Comparison of ENCODE assay signal across 7 mouse cellular contexts in the genomic region with DNA sequence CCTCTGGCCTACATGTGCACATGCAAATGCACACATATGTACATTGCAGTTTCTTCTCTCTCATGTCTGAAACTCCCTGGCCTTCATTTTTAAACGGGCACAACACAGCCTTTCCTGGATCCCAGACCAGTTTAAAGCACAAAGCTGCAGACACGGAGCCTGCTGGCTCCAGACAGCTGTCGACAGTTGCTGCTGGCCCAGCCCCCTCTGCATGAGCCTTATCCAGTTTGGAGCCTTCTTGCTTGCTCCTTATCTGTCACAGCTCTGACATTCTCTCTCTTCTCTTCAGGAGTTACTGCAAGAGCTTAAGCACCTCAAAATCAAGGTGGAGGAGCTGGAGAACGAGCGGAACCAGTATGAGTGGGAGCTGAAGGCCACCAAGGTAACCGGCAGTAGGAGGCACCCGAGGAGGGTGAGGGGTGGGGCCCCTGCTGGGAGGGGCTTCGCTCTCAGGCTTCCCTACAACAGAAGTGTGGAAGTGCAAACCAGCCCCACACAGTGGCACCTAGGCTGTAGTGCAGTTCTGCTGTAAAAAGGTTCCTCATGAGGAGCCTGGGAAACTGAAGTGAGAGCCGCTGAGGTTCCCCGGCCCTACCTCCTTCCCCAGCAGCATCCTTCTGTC. TPM values are rescaled to one million over a fixed set of nuclear protein-coding genes. Genes with fewer than 3 reads are reported as not detected.
DNase-seq lines count a peak whose midpoint lies in the region; ATAC-seq and TF ChIP-seq lines count a peak whose summit lies in the region.

No protein-coding gene starts in this region.

- no peaks in the 10 kb centered on the region for H3K9me3 ChIP-seq in heart, embryonic 12.5 days (replicated peaks)
- no peaks in the 10 kb centered on the region for H3K9me3 ChIP-seq in kidney, embryonic 15.5 days (replicated peaks)
- no peaks in the 10 kb centered on the region for H3K9me3 ChIP-seq in limb, embryonic 14.5 days (ENCODE audit: control insufficient read depth, low read length)
- no peaks in the 10 kb centered on the region for H3K9me3 ChIP-seq in midbrain, embryonic 16.5 days (replicated peaks; ENCODE audit: control insufficient read depth, low read length, poor library complexity, severe bottlenecking)

- peak; percentile 87 for ATAC-seq in heart, embryonic 12.5 days (ENCODE audit: insufficient number of reproducible peaks, low FRiP score)
- peak; percentile 96 for ATAC-seq in kidney, embryonic 15.5 days (replicated peaks; ENCODE audit: low FRiP score)
- ATAC-seq in limb, embryonic 14.5 days (ENCODE audit: low FRiP score, low read depth): peak; percentile 93
- peak; percentile 89 for ATAC-seq in midbrain, embryonic 16.5 days

- peak; percentile 27 to 51 for DNase-seq in adrenal gland, postnatal 4 days (ENCODE audit: low spot score in 2 of 2)
- DNase-seq in limb, embryonic 14.5 days (ENCODE audit: low spot score): peak; percentile 89
- DNase-seq in spleen, adult 2 months (ENCODE audit: low read depth in 1 of 2, low spot score in 2 of 2): peak; percentile 66 to 82

- H3K27ac ChIP-seq in embryonic fibroblast, embryonic 13.5 days (ENCODE audit: insufficient read depth, low read length): no peak overlapping the region
- peak overlapping the region; percentile 65 for H3K27ac ChIP-seq in heart, embryonic 12.5 days (ENCODE audit: poor library complexity, severe bottlenecking)
- peak overlapping the region; percentile 48 for H3K27ac ChIP-seq in kidney, embryonic 15.5 days
- H3K27ac ChIP-seq in limb, embryonic 14.5 days (replicated peaks; ENCODE audit: low read depth, low read length): peak overlapping the region; percentile 61
- H3K27ac ChIP-seq in midbrain, embryonic 16.5 days (ENCODE audit: low read length): 0 out of 2 replicates have a peak overlapping the region, but pooled peaks have one; percentile 41
- peak overlapping the region; percentile 28 for H3K27ac ChIP-seq in spleen, adult 2 months (ENCODE audit: insufficient read depth, low read length)

- TF ChIP-seq CTCF in embryonic fibroblast, embryonic 13.5 days (IDR thresholded peaks at IDR 0.05; ENCODE audit: borderline replicate concordance, insufficient read depth, low read length): peak; percentile 35; the same call in 1 of the 2 replicates
- peak; percentile 63; the same call in 1 of the 2 replicates for TF ChIP-seq CTCF in spleen, adult 2 months (IDR thresholded peaks at IDR 0.05; ENCODE audit: extremely low read depth, insufficient read depth, insufficient read length, insufficient replicate concordance)

- H3K36me3 ChIP-seq in heart, embryonic 12.5 days: no peaks in the 10 kb centered on the region
- no peaks in the 10 kb centered on the region for H3K36me3 ChIP-seq in kidney, embryonic 15.5 days
- no peaks in the 10 kb centered on the region for H3K36me3 ChIP-seq in limb, embryonic 14.5 days (ENCODE audit: control insufficient read depth, insufficient read depth, low read length)
- H3K36me3 ChIP-seq in midbrain, embryonic 16.5 days (ENCODE audit: control insufficient read depth, insufficient read depth, low read length): no peaks in the 10 kb centered on the region
- H3K36me3 ChIP-seq in spleen, adult 2 months (ENCODE audit: control insufficient read depth, insufficient read depth, low read length): no peaks in the 10 kb centered on the region

- peak overlapping the region; percentile 59 for H3K4me2 ChIP-seq in heart, embryonic 12.5 days
- peak overlapping the region; percentile 51 for H3K4me2 ChIP-seq in kidney, embryonic 15.5 days
- peak overlapping the region; percentile 46 for H3K4me2 ChIP-seq in limb, embryonic 14.5 days (replicated peaks; ENCODE audit: low read depth, low read length, severe bottlenecking)
- peak overlapping the region; percentile 48 for H3K4me2 ChIP-seq in midbrain, embryonic 16.5 days (ENCODE audit: low read length)

- H3K4me1 ChIP-seq in embryonic fibroblast, embryonic 13.5 days (ENCODE audit: control insufficient read depth, insufficient read depth, low read length): no peaks in the 10 kb centered on the region
- peaks cover 31% of the 10 kb centered on the region for H3K4me1 ChIP-seq in heart, embryonic 12.5 days (replicated peaks)
- peaks cover 16% of the 10 kb centered on the region for H3K4me1 ChIP-seq in kidney, embryonic 15.5 days
- peaks cover 18% of the 10 kb centered on the region for H3K4me1 ChIP-seq in limb, embryonic 14.5 days (ENCODE audit: control insufficient read depth, insufficient read depth, low read length)
- peaks cover 4% of the 10 kb centered on the region; the same call in 1 of the 2 replicates for H3K4me1 ChIP-seq in midbrain, embryonic 16.5 days (ENCODE audit: control insufficient read depth, insufficient read depth, low read length)
- H3K4me1 ChIP-seq in spleen, adult 2 months (ENCODE audit: control insufficient read depth, insufficient read depth, insufficient read length): peaks cover 15% of the 10 kb centered on the region; the same call in 1 of the 2 replicates

- no peak overlapping the region; the same call in 1 of the 2 replicates for H3K9ac ChIP-seq in heart, embryonic 12.5 days
- H3K9ac ChIP-seq in kidney, embryonic 15.5 days: no peak overlapping the region; the same call in 1 of the 2 replicates
- no peak overlapping the region for H3K9ac ChIP-seq in limb, embryonic 14.5 days (ENCODE audit: low read depth, low read length, severe bottlenecking)
- peak overlapping the region; percentile 47 for H3K9ac ChIP-seq in midbrain, embryonic 16.5 days (ENCODE audit: low read depth, low read length)

- no peak overlapping the region for H3K4me3 ChIP-seq in embryonic fibroblast, embryonic 13.5 days (ENCODE audit: insufficient read depth, low read length)
- peak overlapping the region; percentile 33 for H3K4me3 ChIP-seq in heart, embryonic 12.5 days
- H3K4me3 ChIP-seq in kidney, embryonic 15.5 days (replicated peaks): peak overlapping the region; percentile 27
- peak overlapping the region; percentile 27 for H3K4me3 ChIP-seq in limb, embryonic 14.5 days (replicated peaks; ENCODE audit: low read length)
- peak overlapping the region; percentile 25; the same call in 1 of the 2 replicates for H3K4me3 ChIP-seq in midbrain, embryonic 16.5 days (ENCODE audit: low read depth, low read length)
- peak overlapping the region; percentile 27; the same call in 1 of the 2 replicates for H3K4me3 ChIP-seq in spleen, adult 2 months (ENCODE audit: extremely low read depth, insufficient read depth, insufficient read length)

- WGBS in heart, embryonic 12.5 days: 1% methylated on average over 10 of the region's 10 CpGs
- 1% methylated on average over 10 of the region's 10 CpGs for WGBS in kidney, embryonic 15.5 days
- 2% methylated on average over 10 of the region's 10 CpGs for WGBS in limb, embryonic 14.5 days
- 4% methylated on average over 10 of the region's 10 CpGs for WGBS in midbrain, embryonic 16.5 days
- WGBS in spleen, adult 2 months: 3% methylated on average over 10 of the region's 10 CpGs

- no peaks in the 10 kb centered on the region for H3K27me3 ChIP-seq in heart, embryonic 12.5 days (replicated peaks)
- H3K27me3 ChIP-seq in kidney, embryonic 15.5 days: no peaks in the 10 kb centered on the region
- no peaks in the 10 kb centered on the region for H3K27me3 ChIP-seq in limb, embryonic 14.5 days (ENCODE audit: control insufficient read depth, insufficient read depth, low read length)
- H3K27me3 ChIP-seq in midbrain, embryonic 16.5 days (ENCODE audit: control insufficient read depth, insufficient read depth, low read depth, low read length): no peaks in the 10 kb centered on the region
- H3K27me3 ChIP-seq in spleen, adult 2 months (ENCODE audit: control insufficient read depth, insufficient read depth, low read length): no peaks in the 10 kb centered on the region

- TF ChIP-seq POLR2A in embryonic fibroblast, embryonic 13.5 days (IDR thresholded peaks at IDR 0.05; ENCODE audit: low read depth, low read length): no peak
- no peak for TF ChIP-seq POLR2A in limb, embryonic 14.5 days (IDR thresholded peaks at IDR 0.05; ENCODE audit: borderline replicate concordance, extremely low read depth, insufficient read depth, insufficient read length)
- TF ChIP-seq POLR2A in spleen, adult 2 months (IDR thresholded peaks at IDR 0.05; ENCODE audit: low read depth, low read length): no peak

RNA-seq across cellular contexts. Expression of a gene that starts 49.2 kb away (rescaled TPM):
- total RNA-seq in adrenal gland, postnatal 4 days (2021): under 1 TPM in 1 of 2 experiments, not detected in 1; 0.17 TPM
- 1.8 and 3.3 TPM in 2 replicates for polyA plus RNA-seq in embryonic fibroblast, embryonic 13.5 days (2011; ENCODE audit: insufficient read length, low read depth, missing spikeins)
- polyA plus RNA-seq in heart, embryonic 12.5 days (2016; fragmentation: Nextera tagmentation; extraction: Ambion mirVana): 1.1 and 1.4 TPM in 2 replicates
- polyA plus RNA-seq in kidney, embryonic 15.5 days (2015; fragmentation: Nextera tagmentation; extraction: Ambion mirVana): 0.28 TPM in 1 of 2 replicates, not detected in the other
- 0.14 and 0.33 TPM in 2 replicates for polyA plus RNA-seq in limb, embryonic 14.5 days (2012; rRNA removed)
- 0.23 and 0.32 TPM in 2 replicates for polyA plus RNA-seq in limb, embryonic 14.5 days (2014; fragmentation: Nextera tagmentation; extraction: Ambion mirVana)
- polyA plus RNA-seq in midbrain, embryonic 16.5 days (2015; fragmentation: Nextera tagmentation; extraction: Ambion mirVana): 0.30 TPM in 1 of 2 replicates, not detected in the other
- 0.08 and 0.20 TPM in 2 replicates for polyA plus RNA-seq in spleen, adult 2 months (2012; rRNA removed)

Comparison
In these comparisons a context has a peak if more than half of its experiments do, and no peak if none do; other contexts are left out.
1. DNase-seq: peak in every context shown above with its lines; median percentile 89 in limb, embryonic 14.5 days; 74 in spleen, adult 2 months; 39 in adrenal gland, postnatal 4 days.